Mouse (Mus musculus): ENCODE measurements around the gene Fam136a. TPM values are rescaled to one million over a fixed set of nuclear protein-coding genes. Genes with fewer than 3 reads are reported as not detected.
"Not testable (repeated sequence)": the region's sequence is repeated elsewhere in the genome, so short reads cannot be mapped to it uniquely, and the experiment has no call there.

Fam136a gene
- polyA plus RNA-seq, 1 experiment: 8.9 TPM

GRCm38 (mm10) chr6:86326866-86327265 lies 38.6 kb upstream of the Fam136a start:
- no peak overlapping the region for H3K27ac ChIP-seq (ENCODE audit: insufficient read depth, low read length)
- no peak for TF ChIP-seq POLR2A (IDR thresholded peaks at IDR 0.05; ENCODE audit: low read depth, low read length)
- no peak for TF ChIP-seq CTCF (IDR thresholded peaks at IDR 0.05; ENCODE audit: extremely low read depth, insufficient read depth, insufficient read length, insufficient replicate concordance)
- H3K27me3 ChIP-seq (ENCODE audit: control insufficient read depth, insufficient read depth, low read length): no peaks in the 10 kb centered on the region
- H3K36me3 ChIP-seq (ENCODE audit: control insufficient read depth, insufficient read depth, low read length): no peaks in the 10 kb centered on the region
- no peak for DNase-seq (ENCODE audit: low read depth in 1 of 2, low spot score in 2 of 2)
- 90% methylated on average over 18 of the region's 18 CpGs for WGBS
- no peaks in the 10 kb centered on the region for H3K4me1 ChIP-seq (ENCODE audit: control insufficient read depth, insufficient read depth, insufficient read length)
- no peak overlapping the region for H3K4me3 ChIP-seq (ENCODE audit: extremely low read depth, insufficient read depth, insufficient read length)

DNA sequence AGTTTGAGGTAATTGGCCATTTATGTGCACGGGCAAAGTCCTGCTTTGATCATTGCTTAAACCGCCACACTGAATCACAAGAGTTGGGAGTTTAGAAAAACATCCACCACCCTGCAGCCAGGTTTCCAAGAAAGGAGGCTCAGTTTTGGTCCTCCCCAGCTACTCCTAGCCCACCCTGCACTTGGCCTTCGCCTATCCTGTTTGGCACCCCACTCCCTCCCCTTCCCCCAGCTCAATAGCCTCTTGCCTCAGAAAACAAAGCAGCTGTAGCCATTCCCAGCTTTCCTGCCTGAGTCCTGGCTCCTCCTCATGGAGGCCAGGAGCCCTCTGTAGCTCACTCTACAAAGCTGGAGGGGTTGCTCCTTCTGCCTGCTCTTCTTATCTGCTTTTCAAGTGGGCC lies 37.1 kb upstream of the Fam136a start:
- WGBS: 89% methylated on average over 3 of the region's 3 CpGs
- TF ChIP-seq CTCF (IDR thresholded peaks at IDR 0.05; ENCODE audit: extremely low read depth, insufficient read depth, insufficient read length, insufficient replicate concordance): no peak
- TF ChIP-seq POLR2A (IDR thresholded peaks at IDR 0.05; ENCODE audit: low read depth, low read length): no peak

DNA sequence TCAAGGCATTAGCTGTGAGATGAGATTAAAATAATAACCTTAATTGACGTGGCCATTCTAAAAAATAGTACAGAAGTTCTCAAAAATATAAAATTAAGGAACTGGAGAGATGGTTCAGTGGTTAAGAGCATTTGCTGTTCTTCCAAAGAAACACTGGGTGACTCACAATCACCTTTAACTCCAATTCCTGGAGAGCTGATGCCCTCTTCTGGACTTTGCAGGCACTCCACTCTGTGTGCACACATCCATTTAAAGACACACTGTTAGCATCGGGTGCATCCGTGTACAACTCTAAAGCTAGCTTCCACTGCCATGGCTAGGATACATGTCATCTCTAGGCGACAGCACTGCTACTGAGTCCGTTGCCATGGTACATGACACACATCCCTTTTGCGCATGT lies 35.5 kb upstream of the Fam136a start:
- H3K36me3 ChIP-seq (ENCODE audit: control insufficient read depth, insufficient read depth, low read length): no peaks in the 10 kb centered on the region
- H3K4me3 ChIP-seq (ENCODE audit: extremely low read depth, insufficient read depth, insufficient read length): no peak overlapping the region
- WGBS: 92% methylated on average over 6 of the region's 6 CpGs
- H3K4me1 ChIP-seq (ENCODE audit: control insufficient read depth, insufficient read depth, insufficient read length): no peaks in the 10 kb centered on the region
- TF ChIP-seq POLR2A (IDR thresholded peaks at IDR 0.05; ENCODE audit: low read depth, low read length) (no peak), CTCF (IDR thresholded peaks at IDR 0.05; ENCODE audit: extremely low read depth, insufficient read depth, insufficient read length, insufficient replicate concordance) (no peak)
- DNase-seq (ENCODE audit: low read depth in 1 of 2, low spot score in 2 of 2): no peak
- H3K27me3 ChIP-seq (ENCODE audit: control insufficient read depth, insufficient read depth, low read length): no peaks in the 10 kb centered on the region
- H3K27ac ChIP-seq (ENCODE audit: insufficient read depth, low read length): no peak overlapping the region

More for the DNA sequence above, 37.1 kb upstream of the Fam136a start:
- H3K4me3 ChIP-seq (ENCODE audit: extremely low read depth, insufficient read depth, insufficient read length): no peak overlapping the region
- no peaks in the 10 kb centered on the region for H3K27me3 ChIP-seq (ENCODE audit: control insufficient read depth, insufficient read depth, low read length)
- H3K4me1 ChIP-seq (ENCODE audit: control insufficient read depth, insufficient read depth, insufficient read length): no peaks in the 10 kb centered on the region
- no peak overlapping the region for H3K27ac ChIP-seq (ENCODE audit: insufficient read depth, low read length)
- H3K36me3 ChIP-seq (ENCODE audit: control insufficient read depth, insufficient read depth, low read length): no peaks in the 10 kb centered on the region
- DNase-seq (ENCODE audit: low read depth in 1 of 2, low spot score in 2 of 2): no peak

- Histone ChIP-seq H3K4me3 (ENCODE audit: extremely low read depth, insufficient read depth, insufficient read length) (no peak overlapping the region), H3K27me3 (ENCODE audit: control insufficient read depth, insufficient read depth, low read length) (no peaks in the 10 kb centered on the region), H3K27ac (ENCODE audit: insufficient read depth, low read length) (no peak overlapping the region), H3K36me3 (ENCODE audit: control insufficient read depth, insufficient read depth, low read length) (no peaks in the 10 kb centered on the region), H3K4me1 (ENCODE audit: control insufficient read depth, insufficient read depth, insufficient read length) (no peaks in the 10 kb centered on the region)
- WGBS: 65% methylated on average over 11 of the region's 11 CpGs
- no peak for DNase-seq (ENCODE audit: low read depth in 1 of 2, low spot score in 2 of 2)
- TF ChIP-seq POLR2A (IDR thresholded peaks at IDR 0.05; ENCODE audit: low read depth, low read length) (no peak), CTCF (IDR thresholded peaks at IDR 0.05; ENCODE audit: extremely low read depth, insufficient read depth, insufficient read length, insufficient replicate concordance) (no peak)
Measured at GRCm38 (mm10) chr6:86335121-86335849, 30.2 kb upstream of the Fam136a start.

- Histone ChIP-seq H3K27me3 (ENCODE audit: control insufficient read depth, insufficient read depth, low read length) (no peaks in the 10 kb centered on the region), H3K4me3 (ENCODE audit: extremely low read depth, insufficient read depth, insufficient read length) (no peak overlapping the region), H3K4me1 (ENCODE audit: control insufficient read depth, insufficient read depth, insufficient read length) (no peaks in the 10 kb centered on the region), H3K27ac (ENCODE audit: insufficient read depth, low read length) (no peak overlapping the region), H3K36me3 (ENCODE audit: control insufficient read depth, insufficient read depth, low read length) (no peaks in the 10 kb centered on the region)
- WGBS: 88% methylated on average over 5 of the region's 5 CpGs
- no peak for TF ChIP-seq CTCF (IDR thresholded peaks at IDR 0.05; ENCODE audit: extremely low read depth, insufficient read depth, insufficient read length, insufficient replicate concordance)
- no peak for TF ChIP-seq POLR2A (IDR thresholded peaks at IDR 0.05; ENCODE audit: low read depth, low read length)
- DNase-seq (ENCODE audit: low read depth in 1 of 2, low spot score in 2 of 2): no peak
Measured at GRCm38 (mm10) chr6:86335860-86336259, 29.6 kb upstream of the Fam136a start.

DNA sequence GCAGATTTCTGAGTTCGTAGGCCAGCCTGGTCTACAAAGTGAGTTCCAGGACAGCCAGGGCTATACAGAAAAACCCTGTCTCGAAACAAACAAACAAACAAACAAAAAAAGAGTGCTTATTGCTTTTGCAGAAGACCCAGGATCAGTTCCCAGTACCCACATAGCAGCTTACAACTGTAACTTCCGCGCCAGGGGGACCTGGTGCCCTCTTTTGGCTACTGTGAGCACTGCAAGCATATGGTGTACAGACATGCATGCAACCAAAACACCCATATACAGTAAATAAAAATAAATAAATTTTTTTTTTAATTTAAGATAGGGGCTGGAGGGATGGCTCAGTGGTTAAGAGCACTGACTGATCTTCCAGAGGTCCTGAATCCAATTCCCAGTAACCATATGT lies 29.1 kb upstream of the Fam136a start:
- H3K4me1 ChIP-seq (ENCODE audit: control insufficient read depth, insufficient read depth, insufficient read length); DNase-seq (ENCODE audit: low read depth in 1 of 2, low spot score in 2 of 2); H3K27ac ChIP-seq (ENCODE audit: insufficient read depth, low read length); H3K36me3 ChIP-seq (ENCODE audit: control insufficient read depth, insufficient read depth, low read length); H3K27me3 ChIP-seq (ENCODE audit: control insufficient read depth, insufficient read depth, low read length); H3K4me3 ChIP-seq (ENCODE audit: extremely low read depth, insufficient read depth, insufficient read length): not testable (repeated sequence)
- 85% methylated on average over 4 of the region's 4 CpGs for WGBS

GRCm38 (mm10) chr6:86343656-86344055 lies 21.8 kb upstream of the Fam136a start:
- no peak for TF ChIP-seq CTCF (IDR thresholded peaks at IDR 0.05; ENCODE audit: extremely low read depth, insufficient read depth, insufficient read length, insufficient replicate concordance)
- TF ChIP-seq POLR2A (IDR thresholded peaks at IDR 0.05; ENCODE audit: low read depth, low read length): no peak
- WGBS: 40% methylated on average over 7 of the region's 7 CpGs
- Histone ChIP-seq H3K4me1 (ENCODE audit: control insufficient read depth, insufficient read depth, insufficient read length) (no peaks in the 10 kb centered on the region), H3K36me3 (ENCODE audit: control insufficient read depth, insufficient read depth, low read length) (no peaks in the 10 kb centered on the region), H3K27ac (ENCODE audit: insufficient read depth, low read length) (no peak overlapping the region), H3K4me3 (ENCODE audit: extremely low read depth, insufficient read depth, insufficient read length) (no peak overlapping the region), H3K27me3 (ENCODE audit: control insufficient read depth, insufficient read depth, low read length) (no peaks in the 10 kb centered on the region)
- DNase-seq (ENCODE audit: low read depth in 1 of 2, low spot score in 2 of 2): no peak

Measured in spleen, adult 2 months (tissue).